Mouse (Mus musculus) stomach, postnatal 0 days (tissue): ENCODE results near the gene Mboat7.

ENCODE experiments used
- CTCF ChIP-seq: IDR thresholded peaks from 2 replicates; pipeline ENCODE4 v1.5.1; 2016; ENCODE audit warnings: antibody characterized with exemption, low read depth, mild to moderate bottlenecking, moderate library complexity
- EP300 ChIP-seq: optimal IDR thresholded peaks from 2 replicates; pipeline ENCODE3; 2016; ENCODE audit warnings: antibody characterized with exemption

GRCm38 (mm10) chr7:3694076-3694948, 989 bp upstream of the Mboat7 start:
- TF ChIP-seq CTCF (no peak), EP300 (no peak)
